Mouse (Mus musculus): Measurements from ENCODE around the gene Pbx1. TPM values are rescaled to one million over a fixed set of nuclear protein-coding genes. Genes with fewer than 3 reads are reported as not detected.

Pbx1 gene
- polyA plus RNA-seq, 1 experiment from 2014 or later = 47.8 TPM

DNA sequence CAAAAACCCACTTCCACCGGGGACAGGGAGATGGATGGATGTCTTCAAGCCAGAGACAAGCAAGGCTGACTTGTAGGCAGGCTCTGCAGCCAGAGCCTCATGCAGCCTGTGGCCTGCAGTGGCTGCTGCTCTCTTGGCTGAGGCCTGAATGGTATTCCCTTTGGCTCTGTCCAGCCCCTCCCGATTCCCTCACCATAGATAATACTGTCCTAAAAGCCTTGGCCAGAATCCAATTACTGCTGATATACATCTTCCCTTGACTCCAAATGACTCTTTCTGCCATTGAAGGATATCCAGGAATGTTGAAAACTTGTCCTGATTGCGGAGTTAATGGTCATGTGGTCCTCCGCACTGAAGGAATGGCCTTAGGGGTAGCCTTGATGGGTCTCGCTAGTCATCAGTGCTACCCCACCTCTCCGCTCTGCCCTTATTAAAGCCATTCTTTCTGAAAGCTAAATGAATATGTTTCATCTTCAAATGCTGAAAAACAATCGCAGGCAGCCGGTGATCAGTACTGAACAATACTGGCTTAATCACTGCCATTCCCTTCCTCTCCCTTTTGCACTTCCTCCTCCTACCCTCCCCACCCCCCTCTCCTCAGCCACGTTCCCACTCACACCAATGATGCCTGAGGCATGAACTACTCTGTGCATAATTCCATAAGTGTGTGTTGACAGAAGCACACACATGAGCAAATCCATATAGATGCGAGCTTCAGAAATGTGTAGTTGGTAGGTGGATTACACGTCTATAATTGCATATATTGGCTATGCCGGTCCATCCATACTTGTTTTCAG lies 166.3 kb downstream of the Pbx1 start:
- 61% methylated on average over 12 of the region's 12 CpGs for WGBS
- Histone ChIP-seq H3K9ac (replicated peaks; ENCODE audit: low read depth, low read length) (no peak overlapping the region), H3K4me1 (ENCODE audit: control insufficient read depth, insufficient read depth, low read length) (peaks cover 15% of the 10 kb centered on the region; the same call in 1 of the 2 replicates), H3K4me3 (ENCODE audit: low read depth, low read length) (no peak overlapping the region), H3K27me3 (ENCODE audit: control insufficient read depth, insufficient read depth, low read length) (no peaks in the 10 kb centered on the region), H3K36me3 (ENCODE audit: control insufficient read depth, insufficient read depth, low read length) (no peaks in the 10 kb centered on the region), H3K27ac (ENCODE audit: low read depth, low read length) (no peak overlapping the region), H3K9me3 (ENCODE audit: control insufficient read depth, low read length) (no peaks in the 10 kb centered on the region), H3K4me2 (ENCODE audit: low read depth, low read length) (no peak overlapping the region)
- peak; percentile 59; the same call in 1 of the 2 replicates for ATAC-seq (ENCODE audit: low read depth)

DNA sequence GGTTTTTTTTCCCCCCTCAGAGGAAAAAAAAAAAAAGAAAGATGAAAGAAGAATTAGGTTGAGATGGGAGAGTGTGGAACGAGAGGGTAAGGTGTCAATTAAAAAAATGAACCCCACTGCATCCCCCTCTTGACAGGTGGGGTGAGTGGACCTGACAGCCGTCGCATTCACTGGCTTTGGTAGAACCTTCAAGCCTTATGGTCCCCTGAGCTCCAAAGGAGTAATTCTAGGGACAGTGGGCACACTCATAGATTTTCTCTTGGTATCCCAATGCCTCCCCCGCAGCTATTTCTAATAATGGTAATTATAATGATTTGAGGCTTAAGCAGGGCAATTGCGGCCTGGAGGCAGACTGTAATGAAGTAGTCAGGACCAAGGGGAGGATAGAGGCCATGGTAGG lies 167.0 kb downstream of the Pbx1 start:
- Histone ChIP-seq H3K27ac (ENCODE audit: low read depth, low read length) (no peak overlapping the region), H3K9ac (replicated peaks; ENCODE audit: low read depth, low read length) (no peak overlapping the region), H3K36me3 (ENCODE audit: control insufficient read depth, insufficient read depth, low read length) (no peaks in the 10 kb centered on the region), H3K27me3 (ENCODE audit: control insufficient read depth, insufficient read depth, low read length) (no peaks in the 10 kb centered on the region), H3K4me2 (ENCODE audit: low read depth, low read length) (no peak overlapping the region), H3K9me3 (ENCODE audit: control insufficient read depth, low read length) (no peaks in the 10 kb centered on the region), H3K4me3 (ENCODE audit: low read depth, low read length) (no peak overlapping the region), H3K4me1 (ENCODE audit: control insufficient read depth, insufficient read depth, low read length) (peaks cover 15% of the 10 kb centered on the region; the same call in 1 of the 2 replicates)
- 79% methylated on average over 5 of the region's 5 CpGs for WGBS
- no peak for ATAC-seq (ENCODE audit: low read depth)

DNA sequence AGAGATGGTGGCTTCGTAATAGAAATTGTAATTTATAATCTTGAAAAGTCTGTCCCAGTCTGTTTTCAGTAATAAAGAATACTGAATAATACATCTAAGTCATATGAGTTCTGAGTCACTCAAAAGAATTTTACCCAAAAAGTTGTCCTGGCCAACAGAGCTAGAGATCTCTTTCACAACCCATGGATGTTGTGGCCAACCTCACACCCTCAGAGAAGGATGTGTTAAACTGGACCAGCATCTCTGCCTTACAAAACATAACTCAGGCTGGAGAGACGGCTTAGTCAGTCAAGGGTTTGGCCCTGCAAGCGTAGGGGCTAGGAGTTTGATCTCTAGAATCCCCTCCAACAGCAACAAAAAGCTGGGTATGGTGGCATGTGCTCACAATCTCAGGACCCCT lies 171.7 kb downstream of the Pbx1 start:
- Histone ChIP-seq H3K27me3 (ENCODE audit: control insufficient read depth, insufficient read depth, low read length) (no peaks in the 10 kb centered on the region), H3K27ac (ENCODE audit: low read depth, low read length) (no peak overlapping the region), H3K36me3 (ENCODE audit: control insufficient read depth, insufficient read depth, low read length) (no peaks in the 10 kb centered on the region), H3K4me3 (ENCODE audit: low read depth, low read length) (no peak overlapping the region), H3K9me3 (ENCODE audit: control insufficient read depth, low read length) (no peaks in the 10 kb centered on the region), H3K4me1 (ENCODE audit: control insufficient read depth, insufficient read depth, low read length) (peaks cover 4% of the 10 kb centered on the region; the same call in 1 of the 2 replicates), H3K9ac (replicated peaks; ENCODE audit: low read depth, low read length) (no peak overlapping the region), H3K4me2 (ENCODE audit: low read depth, low read length) (no peak overlapping the region)
- 78% methylated on average over 3 of the region's 3 CpGs for WGBS
- ATAC-seq (ENCODE audit: low read depth) = no peak

DNA sequence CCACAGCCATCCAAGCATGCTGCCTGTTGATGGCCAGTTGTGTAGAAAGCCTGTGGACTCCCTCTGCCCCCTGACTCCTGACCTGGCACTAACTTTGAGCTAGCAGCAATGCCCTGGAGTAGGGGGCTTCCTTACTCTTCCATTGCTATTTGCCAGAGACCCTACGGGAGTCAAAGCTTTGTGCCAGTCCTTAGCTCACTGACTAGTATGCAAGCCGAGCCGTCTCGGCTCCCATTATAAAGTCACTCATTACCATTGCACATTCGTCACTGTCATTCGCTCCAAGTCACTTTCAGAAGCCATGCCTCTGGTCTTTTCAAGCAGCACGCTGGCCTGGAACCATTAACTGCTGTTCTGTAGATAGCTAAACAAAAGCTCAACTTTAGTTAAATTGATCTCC lies 173.2 kb downstream of the Pbx1 start:
- Histone ChIP-seq H3K4me1 (ENCODE audit: control insufficient read depth, insufficient read depth, low read length) (no peaks in the 10 kb centered on the region), H3K9me3 (ENCODE audit: control insufficient read depth, low read length) (no peaks in the 10 kb centered on the region), H3K9ac (replicated peaks; ENCODE audit: low read depth, low read length) (no peak overlapping the region), H3K4me3 (ENCODE audit: low read depth, low read length) (no peak overlapping the region), H3K36me3 (ENCODE audit: control insufficient read depth, insufficient read depth, low read length) (no peaks in the 10 kb centered on the region), H3K4me2 (ENCODE audit: low read depth, low read length) (no peak overlapping the region), H3K27me3 (ENCODE audit: control insufficient read depth, insufficient read depth, low read length) (no peaks in the 10 kb centered on the region), H3K27ac (ENCODE audit: low read depth, low read length) (no peak overlapping the region)
- peak; percentile 24; the same call in 1 of the 2 replicates for ATAC-seq (ENCODE audit: low read depth)
- 15% methylated on average over 7 of the region's 7 CpGs for WGBS

DNA sequence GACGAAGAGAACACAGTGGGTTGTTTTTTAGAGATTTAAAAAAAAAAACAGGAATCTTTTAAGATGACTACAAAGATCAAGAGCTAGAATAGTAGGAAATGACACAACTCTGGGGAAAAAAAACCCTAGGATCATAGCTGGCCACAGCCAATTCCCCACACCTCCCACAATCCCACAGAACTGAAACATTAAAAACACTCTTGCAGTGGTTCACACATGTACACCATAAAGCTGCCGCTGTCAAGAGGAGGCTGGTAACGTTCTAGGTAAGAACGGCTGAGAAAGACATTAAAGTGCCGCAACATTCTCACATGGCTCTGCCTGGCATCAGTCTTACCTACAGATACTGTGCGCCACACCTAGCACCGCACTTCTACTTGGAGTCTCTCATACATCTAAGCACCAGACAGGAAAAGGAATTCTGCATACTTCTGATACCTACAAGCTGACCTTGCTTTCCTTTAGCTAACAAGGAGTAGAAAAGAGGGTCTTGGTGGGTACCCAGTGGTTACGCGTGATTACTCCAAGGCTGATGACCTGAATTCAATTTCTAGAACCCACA lies 176.6 kb downstream of the Pbx1 start:
- Histone ChIP-seq H3K4me2 (ENCODE audit: low read depth, low read length) (no peak overlapping the region), H3K36me3 (ENCODE audit: control insufficient read depth, insufficient read depth, low read length) (no peaks in the 10 kb centered on the region), H3K9me3 (ENCODE audit: control insufficient read depth, low read length) (no peaks in the 10 kb centered on the region), H3K9ac (replicated peaks; ENCODE audit: low read depth, low read length) (no peak overlapping the region), H3K27ac (ENCODE audit: low read depth, low read length) (no peak overlapping the region), H3K4me1 (ENCODE audit: control insufficient read depth, insufficient read depth, low read length) (no peaks in the 10 kb centered on the region), H3K27me3 (ENCODE audit: control insufficient read depth, insufficient read depth, low read length) (no peaks in the 10 kb centered on the region), H3K4me3 (ENCODE audit: low read depth, low read length) (no peak overlapping the region)
- 95% methylated on average over 9 of the region's 9 CpGs for WGBS
- ATAC-seq (ENCODE audit: low read depth) = no peak

DNA sequence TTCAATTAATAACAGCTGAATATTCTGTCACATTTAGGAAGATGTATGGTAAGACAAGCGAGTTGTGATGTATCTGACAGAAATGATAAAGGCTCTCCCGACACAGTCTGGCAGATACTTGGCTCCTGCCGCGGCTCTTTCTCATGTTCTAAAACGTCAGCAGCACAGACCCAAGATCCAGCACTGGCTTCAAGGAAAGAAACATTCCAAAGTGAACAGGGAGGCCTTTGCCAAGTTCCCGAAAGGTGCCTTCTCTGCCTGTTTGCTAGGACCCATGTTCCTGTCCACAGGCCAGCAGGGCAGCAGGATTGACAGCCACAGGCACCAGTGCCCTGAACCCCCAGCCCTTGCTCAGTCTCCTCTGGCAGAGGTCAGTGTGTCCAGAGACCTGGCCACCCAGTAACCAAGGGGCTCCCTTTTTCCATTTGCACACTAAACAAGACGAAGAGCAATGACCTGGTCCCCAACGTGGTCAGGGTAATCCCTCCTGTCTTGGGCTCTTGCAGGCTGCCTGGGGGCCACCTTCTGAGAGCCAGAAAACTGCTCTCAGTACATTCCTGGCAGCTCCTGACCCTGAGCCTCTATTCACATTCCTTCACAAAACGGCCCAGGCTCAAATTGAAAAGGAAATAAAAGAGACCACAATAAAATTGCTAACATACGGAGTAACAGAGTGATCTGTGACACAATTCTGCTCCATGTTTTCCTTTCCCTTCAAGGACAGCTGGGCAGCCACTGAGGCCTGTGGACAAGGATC lies 184.9 kb downstream of the Pbx1 start:
- Histone ChIP-seq H3K4me3 (ENCODE audit: low read depth, low read length) (no peak overlapping the region), H3K36me3 (ENCODE audit: control insufficient read depth, insufficient read depth, low read length) (no peaks in the 10 kb centered on the region), H3K9me3 (ENCODE audit: control insufficient read depth, low read length) (no peaks in the 10 kb centered on the region), H3K27ac (ENCODE audit: low read depth, low read length) (no peak overlapping the region), H3K9ac (replicated peaks; ENCODE audit: low read depth, low read length) (no peak overlapping the region), H3K27me3 (ENCODE audit: control insufficient read depth, insufficient read depth, low read length) (no peaks in the 10 kb centered on the region), H3K4me1 (ENCODE audit: control insufficient read depth, insufficient read depth, low read length) (peaks cover 25% of the 10 kb centered on the region), H3K4me2 (ENCODE audit: low read depth, low read length) (no peak overlapping the region)
- no peak for ATAC-seq (ENCODE audit: low read depth)
- 41% methylated on average over 10 of the region's 10 CpGs for WGBS

DNA sequence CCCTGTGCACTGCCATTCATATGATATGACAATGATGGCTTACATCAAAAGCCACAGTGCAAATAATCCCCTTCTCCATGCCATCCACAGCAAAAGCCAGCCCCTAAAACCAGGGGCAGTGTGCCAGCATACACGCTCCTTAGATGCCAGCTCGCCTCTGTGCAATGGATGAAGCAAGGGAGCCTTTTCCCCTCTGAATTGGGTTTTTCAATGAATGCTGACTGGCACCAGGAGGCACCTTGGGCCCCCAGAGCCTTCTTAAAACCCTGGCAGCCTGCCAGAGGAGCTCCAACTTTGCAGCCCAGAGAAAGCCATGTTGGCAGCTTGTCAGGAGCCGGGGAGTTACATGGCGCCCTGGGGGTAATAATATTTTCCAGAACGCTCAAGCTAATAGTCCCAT lies 186.5 kb downstream of the Pbx1 start:
- no peak overlapping the region for H3K4me2 ChIP-seq (ENCODE audit: low read depth, low read length)

DNA sequence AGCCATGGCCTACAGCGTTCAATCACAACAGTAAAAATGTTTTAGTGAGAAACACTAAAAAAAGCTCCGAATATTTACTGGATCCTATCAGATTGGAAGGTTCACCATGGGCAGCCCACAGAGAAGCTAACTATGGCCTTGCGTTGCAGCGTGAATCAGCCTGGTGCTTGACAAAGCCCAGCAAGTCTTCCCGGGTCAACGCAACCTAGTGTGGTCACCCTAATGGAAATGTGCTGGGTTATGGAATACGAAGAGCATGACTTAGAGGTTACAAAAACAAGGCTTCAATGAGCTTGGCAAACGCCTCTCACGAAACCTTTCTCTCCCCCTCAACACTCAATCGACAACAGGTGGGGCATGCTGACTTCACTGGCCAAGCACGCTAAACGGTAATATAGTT lies 188.3 kb downstream of the Pbx1 start:
- Histone ChIP-seq H3K36me3 (ENCODE audit: control insufficient read depth, insufficient read depth, low read length) (no peaks in the 10 kb centered on the region), H3K27ac (ENCODE audit: low read depth, low read length) (no peak overlapping the region), H3K4me2 (ENCODE audit: low read depth, low read length) (no peak overlapping the region), H3K4me3 (ENCODE audit: low read depth, low read length) (no peak overlapping the region), H3K27me3 (ENCODE audit: control insufficient read depth, insufficient read depth, low read length) (no peaks in the 10 kb centered on the region), H3K9me3 (ENCODE audit: control insufficient read depth, low read length) (no peaks in the 10 kb centered on the region), H3K9ac (replicated peaks; ENCODE audit: low read depth, low read length) (no peak overlapping the region), H3K4me1 (ENCODE audit: control insufficient read depth, insufficient read depth, low read length) (peaks cover 39% of the 10 kb centered on the region)
- no peak for ATAC-seq (ENCODE audit: low read depth)
- 88% methylated on average over 12 of the region's 12 CpGs for WGBS

More for the DNA sequence above, 186.5 kb downstream of the Pbx1 start:
- Histone ChIP-seq H3K9me3 (ENCODE audit: control insufficient read depth, low read length) (no peaks in the 10 kb centered on the region), H3K9ac (replicated peaks; ENCODE audit: low read depth, low read length) (no peak overlapping the region), H3K27me3 (ENCODE audit: control insufficient read depth, insufficient read depth, low read length) (no peaks in the 10 kb centered on the region), H3K4me3 (ENCODE audit: low read depth, low read length) (no peak overlapping the region), H3K27ac (ENCODE audit: low read depth, low read length) (no peak overlapping the region; the same call in 1 of the 2 replicates), H3K4me1 (ENCODE audit: control insufficient read depth, insufficient read depth, low read length) (peaks cover 39% of the 10 kb centered on the region), H3K36me3 (ENCODE audit: control insufficient read depth, insufficient read depth, low read length) (no peaks in the 10 kb centered on the region)
- ATAC-seq (ENCODE audit: low read depth) = peak; percentile 78
- WGBS = 33% methylated on average over 5 of the region's 5 CpGs

DNA sequence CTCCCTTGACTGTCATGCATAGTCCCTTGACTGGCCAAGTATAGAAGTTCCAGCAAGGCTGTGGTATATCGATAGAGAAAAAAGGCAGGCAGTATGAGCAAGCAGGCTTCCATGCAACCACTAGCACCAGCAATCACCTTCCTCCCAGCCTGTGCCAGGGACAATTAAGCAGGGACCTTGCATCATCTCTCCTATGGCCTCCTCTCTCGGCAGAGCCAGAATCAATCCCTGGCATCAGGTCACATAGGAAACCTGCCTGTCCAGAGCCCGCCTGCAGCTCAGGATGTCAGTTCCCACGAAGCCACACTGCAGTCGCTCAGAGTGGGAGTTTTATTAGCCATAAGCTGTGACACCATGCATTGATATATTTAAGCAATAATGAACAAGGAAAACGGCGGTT lies 189.0 kb downstream of the Pbx1 start:
- Histone ChIP-seq H3K27me3 (ENCODE audit: control insufficient read depth, insufficient read depth, low read length) (no peaks in the 10 kb centered on the region), H3K4me1 (ENCODE audit: control insufficient read depth, insufficient read depth, low read length) (peaks cover 39% of the 10 kb centered on the region), H3K27ac (ENCODE audit: low read depth, low read length) (peak overlapping the region; percentile 16; the same call in 1 of the 2 replicates), H3K4me3 (ENCODE audit: low read depth, low read length) (no peak overlapping the region), H3K36me3 (ENCODE audit: control insufficient read depth, insufficient read depth, low read length) (no peaks in the 10 kb centered on the region), H3K4me2 (ENCODE audit: low read depth, low read length) (no peak overlapping the region), H3K9me3 (ENCODE audit: control insufficient read depth, low read length) (no peaks in the 10 kb centered on the region), H3K9ac (replicated peaks; ENCODE audit: low read depth, low read length) (no peak overlapping the region)
- ATAC-seq (ENCODE audit: low read depth) = no peak
- 51% methylated on average over 7 of the region's 7 CpGs for WGBS
